Mouse (Mus musculus) left cerebral cortex, postnatal 4 days (tissue): ENCODE data around the gene Rhoa. TPM values are rescaled to one million over a fixed set of nuclear protein-coding genes. Genes with fewer than 3 reads are reported as not detected.

Experiments used
- DNase-seq: peaks from one replicate; pipeline ENCODE4 v3.0.0-alpha.2; 2022
- intact Hi-C: fragments of 180-260 bp; cut with DNase I; formaldehyde crosslinking; loops from one replicate; pipeline ENCODE4 v1.15.1; 2025
- total RNA-seq, 2 experiments: library from RNA; stranded (reverse); gene quantifications; 2 replicates each; pipeline ENCODE4 v1.2.3; 2021

Gene Rhoa
- total RNA-seq, 2 experiments from 2014 or later: 191 to 205 TPM

DNA sequence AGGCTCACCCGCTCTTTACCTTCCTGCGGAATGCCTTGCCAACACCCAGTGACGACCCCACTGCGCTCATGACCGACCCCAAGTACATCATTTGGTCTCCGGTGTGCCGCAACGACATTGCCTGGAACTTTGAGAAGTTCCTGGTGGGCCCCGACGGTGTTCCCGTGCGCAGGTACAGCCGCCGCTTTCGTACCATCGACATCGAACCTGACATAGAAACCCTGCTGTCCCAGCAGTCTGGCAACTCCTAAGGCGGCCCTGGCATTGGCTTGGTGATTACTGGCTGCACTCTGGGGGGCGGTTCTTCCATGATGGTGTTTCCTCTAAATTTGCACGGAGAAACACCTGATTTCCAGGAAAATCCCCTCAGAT lies 33.9 kb downstream of the Rhoa start:
- peak; percentile 12 for DNase-seq
- intact Hi-C loops: no loop called here

DNA sequence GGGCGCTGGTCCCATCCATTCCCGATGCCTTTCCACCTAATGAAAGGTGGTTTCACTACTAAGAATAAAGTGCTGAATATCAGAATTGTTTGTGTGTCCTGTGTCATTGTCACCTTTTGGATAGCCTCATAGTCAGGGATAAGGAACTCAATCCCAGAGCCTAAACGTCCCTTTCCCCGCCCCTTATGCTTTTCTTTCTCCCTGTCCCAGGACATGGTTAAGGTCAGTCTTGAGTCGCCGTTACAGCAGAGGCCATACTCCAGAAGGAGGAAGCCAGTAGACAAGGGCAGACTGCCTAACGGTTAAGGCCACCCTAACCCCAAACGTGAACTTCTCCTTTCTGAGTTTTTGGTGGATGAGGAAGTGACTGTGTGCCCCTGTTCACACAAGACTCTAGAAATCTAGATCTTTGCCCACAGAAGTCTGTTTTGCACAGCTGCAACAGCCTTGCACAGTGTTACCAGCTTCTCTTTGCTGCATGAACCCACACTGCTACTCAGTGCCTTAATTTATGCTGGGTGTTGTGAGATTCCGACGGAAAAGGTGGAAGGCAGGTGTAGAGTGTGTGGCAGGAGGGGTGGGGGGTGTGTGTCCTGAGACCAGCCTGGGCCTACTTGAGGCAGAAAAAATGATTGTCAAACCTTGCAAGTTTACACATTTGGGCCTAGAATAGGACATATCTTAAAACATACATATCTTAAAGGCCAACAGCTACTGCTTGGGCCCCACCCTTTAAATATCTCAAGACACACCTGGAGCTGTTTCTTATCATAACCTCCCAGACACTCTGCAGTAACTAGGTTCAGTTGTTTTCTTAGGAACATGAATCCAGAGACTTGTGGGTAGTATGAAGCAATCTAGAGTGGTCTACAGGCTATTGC lies 34.6 kb downstream of the Rhoa start:
- no peak for DNase-seq

DNA sequence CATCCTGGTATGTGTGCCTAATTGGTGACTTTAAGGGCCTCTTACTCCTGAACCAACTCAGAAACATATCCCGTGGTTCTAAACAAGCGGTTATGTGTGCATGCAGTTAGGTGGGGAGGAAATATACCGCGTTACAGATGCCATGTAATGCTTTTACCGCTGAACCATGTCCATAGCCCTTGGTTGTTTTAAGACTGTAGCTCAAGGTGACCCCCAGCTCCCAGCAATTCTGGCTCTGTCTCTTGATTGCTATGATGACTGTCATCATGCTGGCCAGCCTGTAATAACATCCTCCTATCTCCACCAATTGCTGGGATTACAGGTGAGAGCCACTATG lies 35.2 kb downstream of the Rhoa start:
- intact Hi-C loops: no loop called here
- no peak for DNase-seq

More for the DNA sequence above, 34.6 kb downstream of the Rhoa start:
- intact Hi-C loops: no loop called here

DNA sequence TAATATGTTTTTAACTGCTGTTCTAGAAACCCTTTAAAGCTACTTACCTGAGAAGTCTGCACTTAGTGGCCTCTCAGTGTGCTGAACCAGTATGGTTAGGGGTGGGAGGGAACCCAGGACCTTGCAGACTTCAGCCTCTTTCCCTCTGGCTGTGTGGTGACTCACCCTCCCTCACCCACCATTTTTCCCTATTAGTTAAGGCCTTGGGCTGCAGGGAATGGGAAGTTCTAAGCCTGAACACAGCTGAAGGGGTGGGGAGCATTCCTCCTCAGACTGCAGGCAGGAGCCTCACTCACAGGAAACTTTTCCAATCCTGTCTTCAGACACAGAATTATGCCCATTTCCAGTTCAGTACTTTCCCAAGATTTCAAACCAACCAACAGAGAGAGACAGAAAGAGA lies 35.9 kb downstream of the Rhoa start:
- intact Hi-C loops: no loop called here
- DNase-seq: no peak

DNA sequence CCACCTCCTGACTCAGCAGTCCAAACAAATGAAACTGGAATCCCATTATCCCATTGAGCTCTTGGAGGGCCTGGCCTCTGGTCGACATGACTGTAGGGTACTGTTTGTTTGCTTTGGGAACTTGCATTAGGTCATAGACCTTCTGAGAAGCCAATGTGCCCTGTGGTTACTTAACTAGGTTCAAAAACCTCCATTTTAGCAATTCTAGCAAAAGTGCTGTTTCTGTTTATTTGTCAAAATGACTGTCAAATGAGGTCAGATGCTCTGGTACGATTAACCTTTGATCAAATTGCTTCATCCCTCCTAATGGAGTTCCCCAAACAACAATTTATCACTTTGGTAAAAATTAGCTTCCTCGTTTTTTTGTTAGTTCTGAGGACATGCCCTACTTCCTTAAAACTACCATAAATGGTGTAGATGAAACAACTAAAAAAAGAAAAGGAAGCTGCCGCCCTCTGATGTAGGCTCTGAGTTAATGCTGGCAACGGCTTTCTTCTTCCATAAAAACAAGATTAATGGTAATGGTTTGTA lies 36.4 kb downstream of the Rhoa start:
- intact Hi-C loops: no loop called here
- DNase-seq: no peak

DNA sequence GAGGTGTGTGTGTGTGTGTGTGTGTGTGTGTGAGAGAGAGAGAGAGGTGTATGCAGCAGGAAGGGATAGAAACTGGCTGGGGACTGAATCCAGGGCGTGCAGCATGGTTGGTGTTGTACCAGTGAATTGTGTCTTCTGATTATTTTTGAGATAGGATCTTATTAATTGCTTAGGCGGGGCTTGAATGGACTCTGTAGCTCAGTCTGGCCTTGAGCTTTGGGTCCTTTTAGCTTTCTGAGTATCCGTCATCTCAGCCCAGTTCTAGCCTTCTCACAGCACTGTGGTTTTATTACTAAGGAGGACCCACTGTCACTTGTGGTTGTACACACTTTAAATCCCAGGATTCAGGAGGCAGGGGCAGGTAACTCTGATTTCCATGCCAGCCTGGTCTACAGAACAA lies 37.4 kb downstream of the Rhoa start:
- no peak for DNase-seq
- intact Hi-C loops: no loop called here

DNA sequence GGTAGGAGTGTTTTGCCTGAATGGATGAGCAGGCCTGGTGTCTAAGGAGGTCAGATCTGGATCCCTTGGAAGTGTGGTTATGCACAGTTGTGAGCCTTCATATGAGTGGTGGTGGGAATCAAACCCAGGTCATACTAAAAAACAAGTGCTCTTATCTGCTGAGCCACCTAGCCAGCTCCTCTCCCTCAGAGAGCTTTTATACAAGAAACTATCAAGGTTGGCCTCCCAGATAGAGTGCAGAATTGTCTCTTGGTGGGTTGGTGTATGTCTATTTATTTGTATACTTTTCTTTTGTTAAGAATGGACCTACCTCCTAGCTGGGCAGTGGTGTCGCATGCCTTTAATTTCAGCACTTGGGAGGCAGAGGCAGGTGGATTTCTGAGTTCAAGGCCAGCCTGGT lies 37.9 kb downstream of the Rhoa start:
- intact Hi-C loops: no loop called here
- DNase-seq: no peak

DNA sequence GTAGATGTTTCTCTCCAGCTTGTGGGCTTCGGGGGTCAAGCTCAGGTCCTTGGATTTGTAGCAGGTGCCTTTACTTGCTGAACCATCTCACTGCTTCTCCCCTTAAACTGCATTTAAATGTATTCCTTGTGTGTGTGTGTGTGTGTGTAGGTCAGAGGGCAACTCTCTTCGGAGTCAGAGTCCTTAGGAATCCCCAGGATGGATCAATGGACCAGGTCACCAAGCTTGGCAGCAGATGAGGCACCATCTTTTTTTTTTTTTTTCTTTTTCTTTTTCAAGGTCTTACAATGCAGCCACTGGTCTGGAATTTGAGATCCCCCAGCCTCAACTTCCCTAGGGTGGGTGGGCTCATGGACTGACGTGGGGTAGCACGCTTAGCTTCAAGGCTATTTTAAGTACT lies 38.5 kb downstream of the Rhoa start:
- intact Hi-C loops: no loop called here

DNA sequence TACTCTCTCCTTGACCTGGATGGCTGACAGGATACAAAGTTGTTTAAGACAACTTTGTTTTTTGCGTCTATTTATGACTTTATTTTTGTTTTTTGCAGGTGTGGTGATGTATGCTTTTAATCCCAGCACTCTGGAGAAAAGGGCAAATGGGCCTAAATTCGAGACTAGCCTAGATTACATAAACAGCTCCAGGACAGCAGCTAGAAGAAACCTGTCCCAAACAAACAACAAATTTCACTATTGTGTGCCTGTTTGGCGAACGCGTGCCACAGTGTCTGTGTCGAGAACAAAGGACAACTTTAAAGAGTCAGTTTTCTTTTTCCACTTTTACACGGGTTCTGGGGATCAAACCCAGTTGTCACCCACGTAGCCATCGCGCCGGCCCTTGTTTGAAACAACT lies 41.1 kb downstream of the Rhoa start:
- intact Hi-C loops: no loop called here

More for the DNA sequence above, 38.5 kb downstream of the Rhoa start:
- no peak for DNase-seq

DNA sequence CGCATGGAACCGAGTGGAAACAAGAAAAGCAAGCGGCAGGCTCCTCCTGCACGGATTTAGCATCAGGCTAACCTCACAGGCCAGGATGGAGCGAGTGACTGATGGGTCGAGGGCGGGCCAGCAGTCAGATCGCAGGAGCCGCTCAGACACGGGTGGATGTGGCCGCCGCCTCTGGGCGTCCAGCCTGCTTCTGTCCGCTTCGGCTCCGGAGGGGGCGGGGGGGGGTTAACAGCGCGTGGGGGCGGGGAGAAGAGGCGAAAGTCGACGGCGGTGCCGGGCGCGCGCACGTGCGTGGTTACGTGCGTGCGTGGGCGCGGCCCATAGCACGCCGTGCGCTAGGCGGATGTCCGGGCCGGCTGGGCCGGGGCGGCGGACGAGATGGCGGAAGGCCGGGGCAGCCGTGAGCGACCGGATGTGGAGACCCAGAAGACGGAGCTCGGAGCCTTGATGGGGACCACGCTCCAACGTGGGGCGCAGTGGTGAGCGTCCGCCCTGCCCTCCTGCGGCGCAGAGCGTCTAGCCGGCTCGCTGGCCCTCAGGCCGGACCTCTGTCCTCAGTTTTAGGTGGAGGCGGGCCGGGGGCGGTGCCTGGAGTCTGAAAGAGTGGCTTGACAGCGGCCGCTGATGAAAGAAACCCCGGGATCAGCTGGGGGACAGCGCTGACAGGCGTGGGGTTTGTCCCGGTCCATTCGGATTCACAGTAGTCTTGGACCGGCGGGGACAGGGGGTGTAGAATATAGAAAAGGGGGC lies 41.8 kb downstream of the Rhoa start, which contains the start of gene Usp4:
Gene Usp4, plus strand, starts transcription at position 314 of the 750 bp plus-strand sequence.
- peak; percentile 93 for DNase-seq
- intact Hi-C loops: no loop called here

More for the DNA sequence above, 41.1 kb downstream of the Rhoa start:
- no peak for DNase-seq

DNA sequence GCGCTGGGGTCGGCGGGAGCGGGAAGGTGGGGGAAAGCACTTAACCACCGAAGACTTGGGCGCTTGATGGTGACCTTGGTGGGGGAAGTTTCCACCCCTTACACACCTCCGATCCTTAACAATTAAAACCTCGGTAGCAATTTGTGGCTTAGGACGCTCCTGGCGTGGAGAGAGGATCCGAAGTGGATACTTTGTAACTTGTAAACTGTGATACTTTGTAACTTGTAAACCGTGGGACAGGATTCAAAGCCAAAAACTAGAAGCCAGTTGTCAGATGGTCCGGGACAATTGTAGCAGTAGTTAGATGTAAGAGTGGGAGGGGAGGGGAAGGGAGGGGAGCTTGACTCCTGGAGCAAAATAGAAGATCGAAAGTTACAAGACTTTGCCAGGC lies 42.4 kb downstream of the Rhoa start:
- intact Hi-C loops: no loop called here
- DNase-seq: no peak

DNA sequence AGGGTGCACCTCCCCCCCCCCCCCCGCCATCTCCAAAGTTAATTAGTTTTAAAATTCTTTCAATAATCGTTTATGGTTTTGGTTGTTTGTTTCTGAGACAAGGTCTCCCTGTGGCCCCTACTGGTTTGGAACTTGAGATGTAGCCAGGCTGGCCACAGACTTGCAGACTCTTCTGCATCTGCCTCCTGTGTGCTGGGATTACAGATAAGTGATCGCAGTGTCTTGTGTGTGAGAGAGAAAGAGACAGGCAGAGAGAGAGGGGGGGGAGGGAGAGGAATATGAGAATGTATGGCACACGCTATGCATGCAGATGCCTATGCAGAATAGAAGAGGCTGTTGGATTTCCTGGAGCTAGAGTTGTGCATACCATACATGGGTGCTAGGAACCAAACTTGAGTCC lies 43.8 kb downstream of the Rhoa start:
- no peak for DNase-seq
- intact Hi-C loops: no loop called here

DNA sequence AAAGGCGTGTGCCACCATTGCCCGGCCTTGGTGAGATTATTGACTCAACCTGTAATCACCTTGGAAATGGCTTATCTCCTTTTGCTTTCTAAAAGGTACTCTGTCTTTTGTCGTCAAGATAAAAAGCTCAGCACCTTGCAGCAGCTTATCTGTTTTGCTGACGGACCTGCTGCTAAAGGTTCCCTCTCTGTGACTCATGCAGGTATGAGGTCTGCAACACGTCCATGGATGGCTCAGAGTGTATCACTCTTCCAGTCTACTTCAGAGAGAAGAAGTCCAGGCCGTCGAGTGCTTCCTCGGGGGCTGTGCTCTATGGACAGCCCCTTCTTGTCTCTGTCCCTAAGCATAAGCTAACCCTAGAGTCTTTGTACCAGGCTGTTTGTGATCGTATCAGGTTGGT lies 72.3 kb downstream of the Rhoa start:
- no peak for DNase-seq
- intact Hi-C loops: no loop called here

DNA sequence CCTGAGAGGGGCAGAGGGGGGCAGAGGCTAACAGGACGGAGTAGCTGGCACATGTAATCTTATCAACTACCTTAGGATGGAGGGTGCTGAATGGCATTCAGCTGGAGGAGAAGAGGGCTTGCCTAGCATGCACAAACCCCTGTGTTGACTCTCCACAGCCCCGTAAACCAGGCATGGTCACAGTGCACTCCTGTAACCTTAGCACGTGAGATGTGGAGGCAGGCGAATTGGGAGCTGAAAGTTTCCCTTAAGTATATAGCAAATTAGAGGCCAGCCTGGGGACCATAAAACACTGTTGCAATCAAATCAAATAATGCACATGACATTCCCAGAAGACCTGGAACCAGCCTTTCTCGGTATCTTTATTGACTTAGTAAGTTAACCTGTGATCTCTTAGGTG lies 72.8 kb downstream of the Rhoa start:
- intact Hi-C loops: no loop called here
- no peak for DNase-seq

DNA sequence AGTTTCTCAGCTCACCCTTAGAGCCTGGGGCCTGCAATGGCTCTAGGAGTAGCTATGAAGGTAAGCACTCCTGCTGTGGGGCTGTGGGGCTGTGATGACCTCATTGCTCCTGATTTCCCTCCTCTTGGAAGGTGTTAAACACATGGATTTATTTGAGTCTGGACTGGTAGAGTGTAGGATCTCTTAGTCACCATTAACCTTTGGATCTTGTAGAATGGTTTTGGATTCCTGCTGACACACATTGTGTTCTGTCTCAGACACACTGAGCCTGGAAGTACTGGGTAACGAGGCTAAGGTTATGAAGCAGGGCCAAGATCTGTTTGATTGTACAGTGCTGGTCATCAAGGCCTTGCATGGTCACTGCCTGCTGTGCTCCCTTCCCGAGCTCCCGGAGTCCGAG lies 73.4 kb downstream of the Rhoa start:
- no peak for DNase-seq
- intact Hi-C loops: no loop called here

DNA sequence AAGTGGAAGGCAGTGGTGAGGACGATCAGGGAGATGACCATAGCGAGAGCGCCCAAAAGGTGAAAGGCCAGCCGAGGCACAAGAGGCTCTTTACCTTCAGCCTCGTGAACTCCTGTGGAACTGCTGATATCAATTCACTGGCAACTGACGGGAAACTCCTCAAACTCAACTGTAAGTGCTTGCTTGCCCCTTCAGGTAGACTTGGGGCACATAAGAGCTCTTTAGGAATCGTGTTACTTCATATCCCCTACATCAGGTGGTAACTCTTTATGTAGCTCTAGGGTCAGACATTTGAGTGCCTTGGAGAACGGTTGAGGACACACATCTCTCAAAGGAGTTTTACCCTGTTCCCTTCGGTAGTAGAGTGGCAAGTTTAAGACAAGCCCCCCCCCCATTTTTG lies 75.5 kb downstream of the Rhoa start:
- intact Hi-C loops: no loop called here
- DNase-seq: no peak

DNA sequence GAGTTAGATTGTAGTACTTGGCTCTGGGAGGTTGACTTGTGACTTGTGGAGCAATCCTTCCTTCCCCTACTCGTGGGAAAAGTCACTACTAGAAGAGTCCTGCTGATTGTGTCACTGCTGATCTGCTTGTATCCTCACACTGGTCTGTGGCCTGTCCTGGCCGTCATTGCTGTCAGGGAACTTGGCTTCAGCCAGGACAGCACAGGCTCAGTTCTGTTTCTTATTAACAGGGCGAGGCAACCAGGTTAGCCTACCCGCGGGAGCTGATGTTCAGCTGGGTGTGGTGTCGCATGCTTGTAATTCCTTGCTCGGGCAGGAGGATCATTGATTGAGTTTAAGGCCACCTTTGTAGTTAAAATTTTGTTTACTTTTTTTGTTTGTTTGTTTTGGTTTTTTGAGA lies 79.1 kb downstream of the Rhoa start:
- DNase-seq: no peak
- intact Hi-C loops: no loop called here

DNA sequence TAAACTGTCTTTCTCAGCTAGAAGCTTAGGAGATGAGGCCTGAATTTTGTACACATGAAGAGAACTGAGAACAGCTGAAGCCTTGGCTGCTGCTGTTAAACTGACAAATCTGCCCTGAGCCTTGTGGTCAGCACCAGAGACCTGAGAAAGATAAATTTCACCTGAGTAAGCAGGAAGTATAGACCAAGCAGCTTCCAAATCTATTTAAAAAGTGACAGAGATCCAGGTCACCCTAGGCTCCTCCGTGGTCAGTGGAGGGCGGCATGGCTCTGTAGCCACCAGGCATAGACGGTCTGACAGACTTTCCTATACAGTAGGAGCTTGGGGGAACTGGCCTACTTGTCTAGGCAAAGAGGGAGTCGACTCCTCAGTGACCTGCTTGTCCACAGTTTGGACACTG lies 80.9 kb downstream of the Rhoa start:
- no peak for DNase-seq
- intact Hi-C loops: no loop called here
